Mouse (Mus musculus) CH12F3 (cell line): Measurements from ENCODE around the gene Lgals2.

Source experiments
- in situ Hi-C: fragments of 300-500 bp; cut with MboI; formaldehyde crosslinking; loops from 2 replicates; pipeline ENCODE4 v1.14.3; 2020; ENCODE audit warnings: low sequenced_read_pairs

Gene Lgals2

DNA sequence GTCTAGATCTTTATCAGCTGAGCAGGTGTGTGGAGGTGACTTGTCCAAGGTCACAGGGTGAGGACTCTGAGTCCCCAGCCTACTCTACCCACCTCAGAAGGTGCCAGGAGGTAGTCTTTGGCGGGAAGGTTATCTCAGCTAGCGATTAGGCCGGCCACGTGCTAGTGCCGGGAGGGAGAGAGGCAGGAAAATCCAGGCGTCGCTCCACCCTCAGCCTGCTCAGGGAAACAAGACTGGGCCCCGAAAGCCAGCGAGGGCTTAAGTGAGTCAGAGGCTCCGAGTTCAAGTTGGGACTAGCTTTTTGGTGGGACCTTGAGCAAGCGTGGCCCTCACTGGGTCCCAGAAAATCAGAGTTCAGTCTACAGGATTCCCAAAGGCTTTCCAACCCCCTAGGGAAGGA lies 10.0 kb downstream of the Lgals2 start:
- in situ Hi-C loops, result no loop called here

DNA sequence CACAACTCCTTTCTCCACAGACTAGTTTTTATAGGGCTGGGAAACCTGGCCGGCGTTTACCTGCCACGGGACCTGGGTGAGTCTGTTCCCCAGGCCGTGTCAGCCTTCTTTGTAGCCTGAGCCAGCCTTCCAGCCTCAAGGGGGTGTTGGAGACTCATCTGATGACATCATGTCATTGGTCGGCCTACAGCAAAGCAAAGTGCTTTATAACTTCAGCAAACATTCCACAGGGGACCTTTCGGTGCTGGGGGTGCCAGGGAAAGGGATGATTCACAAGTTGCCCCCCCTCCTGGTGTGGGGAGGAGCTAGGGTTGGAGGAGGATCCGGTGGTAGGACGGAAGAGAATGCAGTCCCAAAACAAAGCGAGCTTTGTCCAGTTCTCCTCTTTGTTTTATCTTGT lies 10.5 kb downstream of the Lgals2 start:
- in situ Hi-C loops, result no loop called here

DNA sequence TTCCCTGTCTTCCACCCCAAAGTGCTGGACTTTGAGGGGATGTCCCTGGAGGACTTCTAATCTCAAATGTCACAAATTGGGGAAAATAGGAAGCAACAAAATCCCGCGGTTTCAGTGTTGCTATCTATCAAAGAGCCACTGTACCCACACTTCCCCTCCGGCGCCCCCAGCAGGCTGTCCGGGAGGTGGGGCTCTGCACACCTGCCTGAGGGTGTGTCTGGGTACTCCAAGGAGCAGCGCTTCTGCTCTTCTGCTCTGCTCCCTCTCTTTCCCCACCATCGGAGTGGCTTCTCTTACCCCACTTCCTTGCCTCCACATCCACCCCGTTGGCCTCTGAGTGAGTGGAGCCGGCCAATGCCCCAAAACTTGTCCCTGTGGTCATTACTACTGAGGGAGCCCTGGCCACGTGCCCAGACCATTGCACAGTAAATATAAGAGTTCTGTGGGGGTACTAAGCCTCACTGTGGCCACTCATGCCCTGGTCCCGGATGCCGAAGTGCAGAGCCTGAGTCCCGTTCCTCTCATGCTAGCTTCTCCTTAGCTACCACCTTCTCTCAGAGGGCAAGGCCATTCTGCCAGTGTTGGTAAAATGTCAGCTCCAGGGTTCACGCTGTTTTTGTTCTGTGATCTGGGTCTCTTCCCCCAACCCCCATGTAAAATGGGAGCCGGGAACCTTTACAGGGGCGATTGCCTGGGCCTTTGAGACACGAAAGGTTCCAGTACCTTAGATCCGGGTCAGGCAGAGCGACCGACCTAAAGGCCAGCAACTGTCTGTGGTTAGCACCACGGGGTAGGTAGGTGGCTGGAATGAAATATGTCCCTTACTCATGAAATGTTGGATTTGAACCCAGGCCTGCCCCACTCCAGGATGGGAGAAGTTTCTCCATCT lies 11.5 kb downstream of the Lgals2 start:
- in situ Hi-C loops, result no loop called here

DNA sequence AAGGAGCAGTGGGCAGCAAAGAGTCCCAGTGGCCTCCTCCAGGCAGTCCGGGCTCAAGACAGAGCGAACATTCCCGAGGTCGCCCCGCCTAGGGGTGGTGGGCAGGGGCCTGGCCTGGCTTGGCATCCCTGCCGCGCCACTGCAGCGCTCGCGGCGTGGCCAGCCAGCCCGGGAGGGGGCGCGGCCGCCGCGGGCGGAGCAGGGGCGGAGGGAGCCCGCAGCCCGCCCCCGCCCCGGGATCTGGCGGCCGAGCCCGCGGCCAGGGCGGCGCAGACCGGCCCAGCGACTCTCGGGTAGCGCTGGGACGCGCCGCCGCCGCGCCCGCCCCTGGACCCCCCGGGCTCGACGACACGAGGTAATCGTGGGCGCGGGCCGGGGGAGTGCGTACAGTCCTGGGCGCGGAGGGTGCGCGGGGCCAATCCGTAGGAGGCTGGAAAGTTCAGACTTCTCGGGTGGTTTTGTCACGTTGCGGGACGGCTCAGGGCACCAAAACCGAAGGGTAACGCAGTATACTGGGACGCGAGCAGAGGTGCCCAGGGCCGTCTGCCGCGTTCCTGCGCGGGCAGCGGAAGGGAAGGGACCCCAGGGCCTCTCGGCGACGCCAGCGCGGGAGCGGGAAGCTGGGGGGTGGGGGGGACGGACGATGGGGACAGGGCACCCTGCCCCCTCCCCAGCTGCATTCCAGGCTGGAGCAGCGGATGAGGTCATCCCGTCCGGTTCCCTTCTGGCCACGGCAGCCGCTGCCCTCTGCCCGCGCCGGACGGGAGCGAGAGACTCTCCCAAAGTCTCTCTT lies 12.8 kb downstream of the Lgals2 start, which contains the start of gene Cdc42ep1:
TSS of gene Cdc42ep1 (plus strand) at position 254 of the 793 bp plus-strand sequence.
- in situ Hi-C loops, result no loop called here

DNA sequence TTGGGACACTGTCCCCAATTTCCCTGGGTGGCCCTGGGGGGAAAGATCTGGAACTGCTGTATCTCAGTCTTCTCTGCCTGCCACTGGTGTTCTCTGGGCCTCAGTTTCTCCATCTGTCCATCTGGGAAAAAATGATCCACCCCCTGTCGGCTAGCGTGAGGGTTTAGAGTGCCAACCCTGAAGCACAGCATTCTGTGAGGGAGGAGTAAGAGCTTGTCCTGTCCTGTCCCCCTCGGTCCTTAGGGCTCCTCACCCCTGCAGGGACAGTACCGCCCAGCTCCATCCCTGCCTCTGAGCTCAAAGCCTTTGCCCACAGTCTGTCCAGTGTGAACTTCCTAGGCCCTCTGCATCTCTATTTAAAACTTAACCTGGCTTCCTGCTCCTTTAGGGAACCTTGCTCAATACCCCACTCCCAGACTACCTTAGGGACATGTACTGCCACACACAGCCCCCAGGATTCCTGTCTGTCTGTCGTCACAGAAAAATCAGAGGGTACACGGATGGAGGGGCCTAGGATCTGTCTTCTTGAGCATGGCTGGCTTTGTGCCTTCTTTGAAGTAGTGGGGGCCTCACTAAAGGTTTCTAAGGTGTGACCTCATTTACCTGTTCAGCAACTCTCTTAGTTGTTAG lies 14.1 kb downstream of the Lgals2 start:
- in situ Hi-C loops, result no loop called here

DNA sequence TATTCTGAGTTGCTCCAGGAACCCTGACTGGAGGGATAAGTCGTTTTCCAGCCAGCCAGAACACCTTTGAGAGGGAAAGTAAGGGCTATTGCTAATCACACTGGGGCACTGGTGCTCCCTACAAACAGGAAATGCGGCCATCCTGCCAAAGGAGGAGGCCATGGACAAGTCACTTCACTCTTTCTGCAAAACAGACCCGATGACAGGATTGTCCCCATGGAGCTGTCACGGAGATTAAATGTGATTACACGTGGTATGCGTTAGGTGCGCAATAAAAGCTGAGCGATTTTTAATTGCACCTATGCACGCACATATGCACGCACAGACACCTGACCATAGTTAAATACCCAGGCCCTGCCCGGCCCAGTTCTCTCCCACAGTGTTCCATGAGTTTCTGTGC lies 14.6 kb downstream of the Lgals2 start:
- in situ Hi-C loops, result no loop called here

DNA sequence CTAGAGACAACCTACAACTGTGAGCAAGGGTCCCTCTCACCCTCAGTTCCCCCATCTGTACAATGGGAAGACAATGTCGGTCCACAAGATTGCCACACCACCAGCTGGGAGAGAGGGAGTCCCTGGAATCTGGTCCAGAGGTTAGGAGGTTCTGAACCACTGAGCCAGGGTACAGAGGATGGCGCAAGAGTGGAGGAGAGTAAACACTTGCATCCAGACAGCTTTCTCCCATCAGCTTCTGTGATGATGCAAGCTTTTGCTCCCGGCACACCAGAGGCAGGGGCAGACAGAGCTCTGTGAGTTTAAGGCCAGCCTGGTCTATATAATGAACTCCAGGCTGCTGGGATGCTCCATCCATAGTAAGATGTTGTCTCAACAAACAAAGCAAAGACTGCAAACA lies 15.1 kb downstream of the Lgals2 start:
- in situ Hi-C loops, result no loop called here

DNA sequence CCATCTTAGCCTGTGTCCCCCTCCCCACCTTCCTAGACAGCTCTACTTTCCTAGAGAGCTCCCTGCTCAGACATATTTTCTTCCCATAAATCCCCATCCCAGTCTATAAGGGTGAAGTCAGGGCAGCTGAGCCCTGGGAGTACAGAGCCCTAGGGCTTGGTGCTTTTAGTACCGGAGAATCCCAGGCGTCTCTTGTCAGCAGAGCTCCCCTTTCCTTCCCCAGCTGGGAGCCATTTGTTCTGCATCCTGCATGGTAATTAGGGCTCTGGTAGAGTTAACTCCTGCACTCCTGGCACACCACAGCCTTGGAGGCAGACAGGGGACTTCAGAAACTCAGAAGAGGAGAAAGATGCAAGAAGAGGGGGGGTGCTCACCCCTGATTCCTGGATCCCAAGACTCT lies 15.6 kb downstream of the Lgals2 start:
- in situ Hi-C loops, result no loop called here

DNA sequence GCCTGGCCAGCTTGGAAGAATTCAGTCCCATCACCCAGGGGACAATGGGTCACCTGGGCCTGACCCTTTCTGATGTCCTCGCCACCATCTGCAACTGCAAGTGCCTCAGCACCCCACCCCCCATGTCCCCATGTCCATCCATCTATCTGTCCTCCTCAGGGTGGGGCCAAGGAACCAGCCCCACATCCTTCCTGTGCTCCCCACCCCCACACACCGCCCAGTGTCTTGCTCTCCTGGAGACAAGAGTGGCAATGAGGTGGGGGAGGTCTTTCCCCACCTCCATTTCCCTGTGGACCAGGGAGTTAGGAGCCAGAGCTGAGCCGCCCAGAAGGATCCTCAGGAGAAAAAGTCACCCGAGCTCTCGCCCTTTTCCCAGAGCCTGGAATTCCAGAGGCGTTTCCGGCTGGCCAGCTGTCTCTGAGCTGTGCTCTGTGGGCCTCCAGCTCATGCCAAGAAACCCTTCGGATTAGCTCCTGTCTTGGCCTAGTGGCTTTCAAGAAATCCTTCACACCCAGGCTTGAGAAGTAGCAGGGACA lies 19.2 kb downstream of the Lgals2 start:
- in situ Hi-C loops, result no loop called here

DNA sequence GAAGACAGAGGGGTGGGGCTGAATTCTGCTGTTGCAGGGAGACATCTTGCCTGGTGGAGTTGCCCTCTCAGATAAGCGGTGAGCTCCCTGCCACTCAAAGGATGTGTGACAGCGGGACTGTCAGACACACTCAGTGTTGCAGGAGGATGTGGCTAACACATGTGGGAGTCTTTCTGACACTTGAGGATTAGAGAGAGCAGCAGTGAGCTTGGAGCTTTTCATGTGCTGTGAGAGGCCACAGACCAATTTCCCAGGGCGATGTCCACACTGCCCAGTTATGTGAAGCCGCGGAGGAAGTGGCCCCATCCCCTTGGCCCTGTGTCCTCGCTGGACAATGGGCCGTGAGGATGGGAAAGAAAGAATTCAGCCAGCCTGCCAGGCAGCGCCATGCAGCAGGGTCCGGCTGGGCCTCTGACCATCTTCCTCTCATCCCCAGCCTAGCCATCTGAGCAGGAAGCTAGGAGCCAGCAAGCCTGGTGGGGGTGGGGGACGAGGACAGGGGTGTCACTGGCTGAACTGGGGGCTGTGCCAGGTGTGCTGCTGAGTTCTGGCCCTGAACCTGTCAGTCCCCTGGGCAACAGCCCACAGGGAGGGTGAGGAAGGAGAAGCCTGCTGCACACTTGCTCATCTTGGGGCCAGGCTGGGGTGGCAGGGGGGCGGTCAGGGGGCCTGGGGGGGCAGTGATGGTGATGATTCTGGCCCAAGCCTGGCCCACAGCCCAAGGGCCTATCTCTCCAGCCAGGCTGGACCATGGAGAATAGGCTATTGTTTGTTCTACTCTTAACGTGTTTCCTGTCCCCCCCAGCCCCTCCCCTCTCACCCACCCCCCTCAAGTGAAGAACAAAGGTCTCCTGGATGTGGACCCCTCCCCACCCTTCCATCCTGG lies 19.9 kb downstream of the Lgals2 start:
- in situ Hi-C loops, result no loop called here

DNA sequence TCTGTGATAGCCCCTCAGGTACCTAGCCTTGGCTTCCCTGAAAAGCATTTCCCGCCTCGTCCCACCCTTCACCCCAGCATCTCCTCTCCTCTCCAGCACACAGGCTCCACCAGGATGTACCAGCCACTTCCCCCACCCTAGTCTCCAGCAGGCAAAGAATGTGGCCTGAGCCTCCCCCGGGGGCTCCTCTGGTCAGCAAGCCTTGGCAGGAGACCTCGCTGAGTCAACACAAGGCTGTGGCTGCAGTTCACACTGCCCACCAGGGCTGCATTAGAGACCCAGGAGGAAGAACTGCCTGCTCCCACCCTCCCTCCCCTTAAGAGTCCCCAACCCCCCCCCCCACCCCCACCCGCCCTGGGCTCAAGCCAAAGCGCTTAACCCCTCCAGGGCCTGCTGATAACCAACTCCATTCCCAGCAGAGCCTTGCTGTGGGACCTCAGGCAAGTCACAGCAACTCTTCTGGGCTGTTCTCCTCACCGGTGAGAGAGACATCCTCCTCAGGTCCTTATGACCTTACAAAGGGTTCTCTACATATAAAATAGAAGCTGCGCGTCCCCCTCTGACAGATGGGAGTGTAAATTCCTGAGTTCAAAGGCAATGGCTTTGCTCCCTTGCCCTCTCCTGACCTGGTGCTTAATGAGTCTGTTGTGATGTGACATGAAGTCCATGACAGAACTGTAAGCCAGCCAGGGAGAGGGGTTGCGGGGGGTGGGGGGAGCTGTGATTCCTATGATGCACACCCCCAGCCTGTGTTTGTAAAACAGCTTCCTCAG lies 20.9 kb downstream of the Lgals2 start:
- in situ Hi-C loops, result no loop called here

DNA sequence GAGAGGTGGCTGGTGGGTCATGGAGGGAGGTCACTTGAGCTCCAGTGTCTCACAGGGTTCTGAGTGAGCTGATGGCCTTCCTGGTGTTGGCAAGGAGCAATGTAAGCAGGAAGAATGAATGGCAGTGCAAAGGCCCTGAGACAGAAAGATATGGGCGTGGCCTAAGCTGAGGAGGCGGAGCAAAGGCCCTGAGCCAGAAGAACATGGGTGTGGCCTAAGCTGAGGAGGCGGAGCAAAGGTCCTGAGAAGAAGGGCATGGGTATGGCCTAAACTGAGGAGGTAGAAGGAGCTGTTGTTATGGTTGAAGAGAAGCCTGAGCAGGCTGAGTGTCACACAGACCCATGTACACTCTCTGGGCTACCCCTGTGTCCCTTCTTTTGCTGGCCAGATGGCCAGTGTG lies 21.7 kb downstream of the Lgals2 start:
- in situ Hi-C loops, result no loop called here

DNA sequence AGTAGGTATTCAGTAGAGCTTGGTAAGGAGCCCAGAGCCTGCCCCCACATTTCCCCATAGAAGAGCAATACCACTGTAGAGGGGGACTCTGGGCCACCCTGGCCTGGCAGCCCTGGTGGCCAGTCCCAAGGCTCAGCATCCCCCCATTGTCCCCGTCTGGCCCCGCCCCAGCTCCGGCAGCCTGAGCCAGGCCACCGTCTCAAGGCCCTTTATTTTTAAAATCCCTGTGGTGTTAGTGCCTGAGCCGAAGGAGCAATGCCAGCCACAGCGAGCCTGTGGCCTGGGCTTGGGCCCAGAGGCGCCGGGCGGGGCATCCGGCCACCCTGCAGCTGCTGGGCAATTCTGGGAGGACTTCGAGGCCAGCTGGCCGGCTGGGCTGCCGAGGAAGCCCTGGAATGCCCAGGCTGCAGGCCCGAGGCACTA lies 22.6 kb downstream of the Lgals2 start:
- in situ Hi-C loops, result no loop called here

DNA sequence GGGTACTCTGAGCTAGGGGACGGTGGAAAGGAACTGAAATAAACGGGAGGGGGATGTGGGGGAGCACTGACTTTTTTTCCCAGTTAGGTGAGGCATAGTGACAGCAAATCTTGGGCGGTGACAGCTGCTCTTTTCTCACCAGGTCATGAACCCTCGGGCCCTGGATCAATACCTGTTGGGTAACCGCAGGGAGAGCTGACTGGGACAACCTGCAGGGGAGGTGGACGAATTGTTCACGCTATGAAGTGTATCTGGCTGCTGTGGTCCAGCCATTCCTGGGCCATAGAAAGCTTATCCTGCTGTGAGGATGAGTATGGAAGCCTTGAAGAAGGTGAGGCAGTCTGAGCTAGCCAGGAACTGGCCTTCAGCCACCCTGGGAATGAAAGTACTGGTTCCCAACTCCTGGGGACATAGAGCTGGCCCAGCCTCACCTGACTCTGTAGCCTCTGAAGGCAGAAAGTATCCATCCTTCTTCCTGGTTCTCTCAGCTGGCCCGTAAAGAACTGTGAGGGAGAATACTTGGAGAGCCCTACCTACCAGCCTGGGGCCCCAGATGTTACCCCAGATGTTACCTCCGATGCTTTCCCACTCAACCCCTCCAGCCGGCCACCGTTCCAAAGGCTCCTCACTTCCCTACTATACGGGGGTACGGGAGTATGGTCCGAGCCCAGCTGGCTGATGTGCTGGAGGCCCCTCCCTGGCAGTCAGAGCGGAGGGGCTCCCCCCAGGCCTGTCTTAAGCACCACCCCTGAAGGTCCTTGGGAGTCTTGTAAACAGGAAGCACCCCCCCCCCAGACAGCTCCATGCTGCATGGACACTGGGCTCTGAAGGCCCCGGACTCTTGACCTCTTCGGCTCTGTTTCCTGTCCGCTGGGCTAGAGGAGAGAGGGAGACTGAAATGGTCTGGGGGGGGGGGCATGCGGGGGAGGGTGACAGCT lies 23.3 kb downstream of the Lgals2 start:
- in situ Hi-C loops, result no loop called here

DNA sequence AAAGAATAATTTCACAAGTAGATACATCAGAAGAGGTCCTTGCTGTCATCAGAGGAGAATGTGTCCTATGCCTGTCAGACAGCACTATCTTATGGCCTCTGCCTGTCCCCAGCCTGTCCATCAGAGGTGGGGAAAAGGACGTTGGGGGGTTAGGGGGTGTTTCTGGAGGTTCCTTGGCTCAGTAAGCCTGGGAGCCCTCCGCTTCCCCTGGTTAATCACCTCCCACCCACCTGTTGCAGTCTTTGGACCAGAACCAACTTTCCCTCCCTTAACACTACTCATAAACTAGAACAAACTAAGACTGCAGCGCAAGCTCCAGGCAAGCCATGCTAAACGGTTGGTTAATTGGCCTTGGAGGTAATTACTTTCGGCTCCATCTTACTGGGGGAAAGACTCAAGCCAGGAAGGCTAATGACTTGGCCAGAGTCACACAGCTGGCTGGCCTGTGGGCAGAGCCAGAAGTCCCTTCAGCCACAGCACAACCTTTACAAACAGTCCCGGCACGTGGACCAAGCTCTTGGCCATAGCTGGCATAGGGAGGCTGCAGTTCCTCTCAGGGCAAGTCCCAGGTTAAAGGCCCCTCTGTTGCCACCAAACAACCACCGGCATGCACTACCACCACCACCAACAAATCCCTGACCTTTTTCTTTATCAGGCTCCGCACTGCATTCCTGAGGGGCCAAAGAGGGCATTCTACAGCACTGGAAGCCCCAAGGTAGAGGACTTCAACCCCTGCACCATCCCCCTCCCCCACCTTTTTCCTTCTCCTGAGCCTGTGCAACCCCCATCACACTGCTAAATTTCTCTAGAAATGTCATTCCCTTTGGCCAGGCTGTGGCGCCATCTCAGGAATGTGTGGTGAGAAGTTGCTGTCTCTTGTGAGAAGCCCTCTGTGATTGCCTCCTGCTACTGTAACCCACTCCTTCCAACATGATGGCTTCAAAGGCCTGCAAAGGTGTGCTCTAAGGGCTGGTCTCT lies 24.3 kb downstream of the Lgals2 start:
- in situ Hi-C loops, result no loop called here

DNA sequence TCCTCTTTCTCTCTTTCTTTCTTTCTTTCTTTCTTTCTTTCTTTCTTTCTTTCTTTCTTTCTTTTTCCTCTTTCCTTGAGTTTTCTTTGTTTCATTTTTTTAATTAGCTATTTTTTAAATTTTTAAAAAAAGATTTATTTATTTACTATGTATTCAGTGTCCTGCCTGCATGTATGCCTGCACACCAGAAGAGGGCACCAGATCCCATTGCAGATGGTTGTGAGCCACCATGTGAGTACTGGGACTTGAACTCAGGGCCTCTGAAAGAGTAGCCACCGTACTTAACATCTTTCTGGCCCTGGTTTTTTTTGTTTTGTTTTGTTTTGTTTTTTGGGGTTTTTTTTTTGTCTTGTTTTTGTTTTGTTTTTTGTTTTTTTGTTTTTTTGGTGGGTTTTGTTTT lies 25.7 kb downstream of the Lgals2 start:
- in situ Hi-C loops, result no loop called here

DNA sequence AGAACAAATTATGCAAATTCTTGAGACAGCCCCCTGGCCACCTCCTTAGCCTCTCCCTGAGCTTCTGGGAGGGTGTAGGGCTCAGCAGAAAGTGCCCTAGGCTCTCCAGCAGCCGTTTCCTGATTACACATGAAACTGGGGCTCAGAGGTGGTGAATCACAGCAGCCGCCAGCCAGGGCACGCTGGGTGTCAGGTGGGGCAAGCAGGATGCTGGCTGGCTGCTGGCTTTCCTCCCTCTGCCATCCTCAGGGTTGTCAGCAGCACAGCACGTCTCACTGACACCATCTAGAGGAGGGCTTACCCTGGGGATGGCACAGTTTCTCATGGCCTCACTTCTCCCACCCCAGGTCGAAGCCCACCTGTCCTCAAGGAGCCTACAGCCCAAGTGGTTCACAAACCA lies 27.0 kb downstream of the Lgals2 start:
- in situ Hi-C loops, result no loop called here
